Mouse (Mus musculus) hindbrain, postnatal 0 days (tissue): ENCODE measurements at regions not wholly inside any gene's neighbourhood (a gene's known extent, or its start where the extent isn't known, plus 50 kb on each side); places are given as distances from the start of the nearest gene placed in this dataset.

Source experiments
- ATAC-seq: fragments of 200-750 bp; cut with Nextera tagmentation; 2 replicates; pipeline ENCODE4 v1.8.0; 2017; ENCODE audit warnings: mild to moderate bottlenecking, moderate TSS enrichment, moderate library complexity
- DNase-seq: peaks from one replicate; pipeline ENCODE4 v3.0.0-alpha.2; 2015; ENCODE audit warnings: low spot score
- H3K27ac ChIP-seq: fragments of 300-500 bp; sonication (generic); 2 replicates; pipeline ENCODE4 v1.5.1; 2014; ENCODE audit warnings: mild to moderate bottlenecking
- H3K27me3 ChIP-seq: fragments of 300-500 bp; sonication (generic); 2 replicates; pipeline ENCODE4 v1.6.1; 2014; ENCODE audit warnings: low read length, mixed read lengths; ENCODE audit not compliant: insufficient read depth
- H3K36me3 ChIP-seq: fragments of 300-500 bp; sonication (generic); 2 replicates; pipeline ENCODE4 v1.6.1; 2014; ENCODE audit warnings: low read length, mixed read lengths; ENCODE audit not compliant: insufficient read depth
- H3K4me1 ChIP-seq: fragments of 300-500 bp; sonication (generic); 2 replicates; pipeline ENCODE4 v1.6.1; 2014; ENCODE audit warnings: antibody characterized with exemption, low read length, mixed read lengths; ENCODE audit not compliant: insufficient read depth
- H3K4me2 ChIP-seq: fragments of 300-500 bp; sonication (generic); 2 replicates; pipeline ENCODE4 v1.6.1; 2014; ENCODE audit warnings: low read depth, mild to moderate bottlenecking, low read length, moderate library complexity, mixed read lengths
- H3K4me3 ChIP-seq: fragments of 300-500 bp; sonication (generic); 2 replicates; pipeline ENCODE4 v1.5.1; 2014; ENCODE audit warnings: low read length
- H3K9ac ChIP-seq: fragments of 300-500 bp; sonication (generic); replicated peaks from 2 replicates; pipeline ENCODE4 v1.6.1; 2014; ENCODE audit warnings: mild to moderate bottlenecking, low read length, moderate library complexity, mixed read lengths
- H3K9me3 ChIP-seq: fragments of 300-500 bp; sonication (generic); 2 replicates; pipeline ENCODE4 v1.6.1; 2016; ENCODE audit warnings: low read length, mixed read lengths
- CTCF ChIP-seq: IDR thresholded peaks from 2 replicates; pipeline ENCODE4 v1.5.1; 2016; ENCODE audit warnings: antibody characterized with exemption, control low read depth, low read depth
- WGBS: fragments of 180-500 bp; shearing (Covaris S2); extraction: QIAGEN DNeasy Blood & Tissue Kit; methylation state at CpG from one replicate; pipeline ENCODE4 v1.1.7; 2014; 5-methylcytosine and 5-hydroxymethylcytosine counted together

- no peak overlapping the region for H3K27ac ChIP-seq
- ATAC-seq (no peak), DNase-seq (no peak)
- H3K36me3 ChIP-seq = no peaks in the 10 kb centered on the region
- H3K4me3 ChIP-seq = no peak overlapping the region
- H3K4me2 ChIP-seq = no peak overlapping the region
- no peaks in the 10 kb centered on the region for H3K9me3 ChIP-seq
- H3K9ac ChIP-seq = no peak overlapping the region
- H3K27me3 ChIP-seq = no peaks in the 10 kb centered on the region
- WGBS = 71% methylated on average over 6 of the region's 6 CpGs
- no peaks in the 10 kb centered on the region for H3K4me1 ChIP-seq
- TF ChIP-seq CTCF = no peak
Observed at GRCm38 (mm10) chr8:44257051-44257450, 547.2 kb upstream of the Adam34 start.

DNA sequence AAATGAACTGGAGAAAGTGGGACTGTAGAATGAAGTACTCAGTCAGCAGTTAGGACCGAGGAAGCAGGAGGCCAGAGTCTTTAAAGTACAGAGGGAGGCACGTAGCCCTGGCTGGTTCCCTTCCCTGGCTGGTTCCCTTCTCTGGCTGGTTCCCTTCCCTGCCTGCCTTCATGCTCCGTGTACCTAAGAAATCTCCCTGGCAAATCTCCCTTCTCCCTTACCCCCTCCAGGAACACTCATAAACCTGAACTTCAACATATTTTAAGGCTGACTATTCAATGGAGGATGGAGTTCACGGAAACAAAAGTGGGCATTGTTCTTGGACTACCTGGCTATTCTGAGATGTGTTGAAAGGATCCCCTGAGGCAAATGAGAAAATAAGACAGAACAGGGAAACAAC lies 551.2 kb upstream of the Adam34 start:
- 75% methylated on average over 4 of the region's 4 CpGs for WGBS
- H3K4me2 ChIP-seq = no peak overlapping the region
- no peak overlapping the region for H3K27ac ChIP-seq
- H3K4me1 ChIP-seq = no peaks in the 10 kb centered on the region
- H3K36me3 ChIP-seq = no peaks in the 10 kb centered on the region
- DNase-seq = no peak
- no peak overlapping the region for H3K9ac ChIP-seq
- H3K4me3 ChIP-seq = no peak overlapping the region
- H3K9me3 ChIP-seq = no peaks in the 10 kb centered on the region
- ATAC-seq = no peak
- no peak for TF ChIP-seq CTCF
- no peaks in the 10 kb centered on the region for H3K27me3 ChIP-seq

GRCm38 (mm10) chr8:44273300-44273699 lies 563.5 kb upstream of the Adam34 start:
- ATAC-seq (no peak), DNase-seq (no peak)
- no peak overlapping the region for H3K4me3 ChIP-seq
- H3K36me3 ChIP-seq = no peaks in the 10 kb centered on the region
- H3K4me2 ChIP-seq = no peak overlapping the region
- no peaks in the 10 kb centered on the region for H3K27me3 ChIP-seq
- TF ChIP-seq CTCF = no peak
- no peak overlapping the region for H3K27ac ChIP-seq
- H3K9ac ChIP-seq = no peak overlapping the region
- no peaks in the 10 kb centered on the region for H3K9me3 ChIP-seq
- 72% methylated on average over 4 of the region's 4 CpGs for WGBS
- H3K4me1 ChIP-seq = no peaks in the 10 kb centered on the region

GRCm38 (mm10) chr8:44318216-44318615 lies 608.4 kb upstream of the Adam34 start:
- no peaks in the 10 kb centered on the region for H3K9me3 ChIP-seq

DNA sequence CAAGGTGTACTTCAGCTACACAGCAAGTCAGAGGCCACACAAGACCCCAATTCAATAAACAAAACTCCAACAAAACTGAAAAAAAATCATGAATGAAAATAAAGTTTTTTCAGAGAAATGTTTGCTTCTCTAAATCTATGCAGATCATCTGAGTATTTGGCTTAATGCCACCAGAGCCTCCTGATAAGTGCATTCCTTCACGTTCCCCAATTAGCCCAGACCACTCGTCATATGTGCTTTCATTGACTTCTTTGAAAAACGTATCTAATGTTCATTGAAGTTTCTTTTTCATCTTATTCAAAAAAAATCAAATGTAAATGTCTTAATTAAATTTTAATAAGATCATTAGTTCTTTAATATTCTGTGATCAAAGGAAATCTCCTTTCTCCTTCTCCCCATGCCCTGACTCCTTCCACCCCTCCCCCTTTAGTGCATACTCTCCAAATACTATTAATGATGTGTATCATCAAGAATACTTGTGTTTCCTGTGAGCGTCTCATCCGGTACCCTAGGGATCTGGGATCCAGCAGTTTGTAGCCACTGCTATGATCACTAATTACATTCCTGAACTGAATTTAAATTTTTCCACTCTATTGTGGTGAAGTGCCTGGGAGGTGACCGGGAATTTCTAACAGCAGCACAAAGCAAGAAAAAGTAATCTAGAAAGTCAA lies 600.8 kb upstream of the Fat1 start:
- Histone ChIP-seq H3K36me3 (no peaks in the 10 kb centered on the region), H3K9me3 (no peaks in the 10 kb centered on the region), H3K27me3 (no peaks in the 10 kb centered on the region), H3K4me1 (no peaks in the 10 kb centered on the region), H3K27ac (no peak overlapping the region), H3K4me3 (no peak overlapping the region), H3K9ac (no peak overlapping the region), H3K4me2 (no peak overlapping the region)
- no peak for TF ChIP-seq CTCF
- ATAC-seq (no peak), DNase-seq (no peak)
- 57% methylated on average over 6 of the region's 6 CpGs for WGBS

More at GRCm38 (mm10) chr8:44318216-44318615, 608.4 kb upstream of the Adam34 start:
- H3K4me1 ChIP-seq = no peaks in the 10 kb centered on the region
- TF ChIP-seq CTCF = no peak
- no peaks in the 10 kb centered on the region for H3K27me3 ChIP-seq
- H3K9ac ChIP-seq = no peak overlapping the region
- no peak for ATAC-seq
- no peak overlapping the region for H3K4me2 ChIP-seq
- no peaks in the 10 kb centered on the region for H3K36me3 ChIP-seq
- no peak overlapping the region for H3K27ac ChIP-seq
- no peak overlapping the region for H3K4me3 ChIP-seq
- no peak for DNase-seq

DNA sequence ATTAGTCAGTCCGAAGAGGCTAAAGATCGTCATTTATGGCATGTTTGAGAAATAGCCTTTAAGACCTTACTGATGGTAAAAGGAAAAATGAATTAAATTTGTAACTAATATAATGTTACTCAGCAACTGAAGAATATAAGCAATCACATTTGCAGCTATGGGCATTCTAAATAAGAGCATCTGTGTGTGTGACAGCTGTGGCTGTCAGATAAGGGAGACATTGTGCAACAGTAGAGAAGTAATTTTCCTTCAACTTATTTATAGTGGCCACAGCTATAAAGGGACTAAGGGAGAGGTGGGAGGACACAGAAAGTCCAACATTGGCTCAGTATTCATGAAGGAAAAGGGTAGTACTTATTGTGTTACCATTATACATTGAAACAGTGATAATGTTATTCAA lies 591.8 kb upstream of the Fat1 start:
- H3K36me3 ChIP-seq = no peaks in the 10 kb centered on the region
- no peak overlapping the region for H3K27ac ChIP-seq
- DNase-seq (no peak), ATAC-seq (no peak)
- H3K27me3 ChIP-seq = no peaks in the 10 kb centered on the region
- H3K4me3 ChIP-seq = no peak overlapping the region
- H3K9ac ChIP-seq = no peak overlapping the region
- TF ChIP-seq CTCF = no peak
- no peaks in the 10 kb centered on the region for H3K4me1 ChIP-seq
- no peak overlapping the region for H3K4me2 ChIP-seq
- 84% methylated on average over 2 of the region's 2 CpGs for WGBS
- no peaks in the 10 kb centered on the region for H3K9me3 ChIP-seq

GRCm38 (mm10) chr8:44343924-44344323 lies 591.3 kb upstream of the Fat1 start:
- Histone ChIP-seq H3K4me1 (no peaks in the 10 kb centered on the region), H3K9me3 (no peaks in the 10 kb centered on the region), H3K27me3 (no peaks in the 10 kb centered on the region), H3K4me3 (no peak overlapping the region), H3K36me3 (no peaks in the 10 kb centered on the region), H3K4me2 (no peak overlapping the region), H3K9ac (no peak overlapping the region), H3K27ac (no peak overlapping the region)
- DNase-seq (peak; percentile 15), ATAC-seq (no peak)
- TF ChIP-seq CTCF = no peak
- 34% methylated on average over 2 of the region's 2 CpGs for WGBS
